Mouse (Mus musculus) heart, postnatal 14 days (tissue): ENCODE measurements at regions not wholly inside any gene's neighbourhood (a gene's known extent, or its start where the extent isn't known, plus 50 kb on each side); places are given as distances from the start of the nearest gene placed in this dataset.

Experiments used
- DNase-seq, 2 experiments: peaks; one replicate each; pipeline ENCODE4 v3.0.0; 2021 to 2022
- intact Hi-C: fragments of 180-260 bp; cut with DNase I; formaldehyde crosslinking; loops from one replicate; pipeline ENCODE4 v1.15.1; 2025

DNA sequence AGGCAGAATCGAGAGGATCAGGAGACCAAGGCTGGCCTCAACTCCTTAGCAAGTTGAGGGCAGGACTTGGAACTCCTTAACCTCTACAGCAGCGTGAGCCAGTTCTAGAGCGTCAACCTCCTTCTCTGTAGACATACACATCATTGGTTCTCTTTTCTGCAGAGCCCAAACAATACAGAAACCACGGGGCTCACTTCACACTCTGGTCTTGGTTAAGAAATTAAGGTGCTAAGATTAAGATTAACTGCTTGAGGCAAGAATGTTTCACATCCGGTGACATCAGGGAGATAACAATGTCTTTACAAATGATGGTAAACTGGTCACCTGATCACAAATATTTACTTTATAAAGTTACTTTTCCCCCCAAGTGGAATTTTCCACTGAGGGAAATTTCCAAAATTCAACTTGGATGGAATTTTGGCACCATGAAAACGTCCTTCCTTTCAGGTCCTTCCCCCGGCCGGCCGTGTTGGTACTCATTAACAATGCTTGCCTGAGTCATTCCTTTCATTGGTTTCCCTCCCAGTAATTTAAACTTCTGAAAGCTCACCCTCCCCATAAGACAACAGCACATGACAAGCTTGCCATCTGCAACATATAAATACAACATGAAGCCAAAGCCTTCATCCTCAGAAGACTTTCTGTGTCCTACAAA is 77.3 kb upstream of the Kdm7a start:
- intact Hi-C loops: no loop called here
- no peak for DNase-seq

- DNase-seq: peak in 1 of 2 experiments; percentile 6
- intact Hi-C loops: no loop called here
These were observed 71.7 kb upstream of the Kdm7a start for GRCm38 (mm10) chr6:39278317-39278716.

DNA sequence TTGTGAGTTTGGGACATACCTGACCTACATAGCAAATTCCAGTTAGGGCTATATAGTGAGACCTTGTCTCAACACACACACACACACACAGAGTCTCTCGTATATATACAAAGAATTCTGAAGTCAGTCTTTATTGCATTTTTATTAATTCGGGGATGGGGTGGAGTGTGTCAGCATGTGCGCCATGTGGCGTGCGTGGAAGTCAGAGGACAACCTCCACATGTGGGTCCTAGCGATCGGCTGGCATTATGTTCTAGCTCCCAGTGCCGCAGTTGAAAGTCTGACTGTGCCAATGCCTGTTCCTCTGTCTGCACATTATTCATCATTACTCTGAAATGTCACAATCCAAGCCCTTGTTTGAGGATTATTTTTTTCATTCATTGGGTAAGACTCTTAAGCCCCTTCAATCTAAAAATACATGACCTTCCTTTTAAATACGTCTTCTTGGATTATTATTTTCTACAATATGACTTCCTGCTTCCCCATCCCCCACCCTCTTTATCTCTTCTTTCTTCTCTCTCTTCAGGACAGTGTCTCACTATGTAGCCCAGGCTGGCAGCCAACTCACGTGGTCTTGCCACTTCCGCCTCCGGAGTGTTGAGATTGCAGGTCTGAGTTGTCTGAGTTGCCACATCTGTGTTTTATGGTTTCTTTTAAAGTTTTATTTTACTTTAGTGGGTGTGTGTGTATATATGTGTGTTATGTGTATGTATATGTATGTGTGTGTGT is 68.3 kb upstream of the Kdm7a start:
- intact Hi-C loops: no loop called here
- DNase-seq: no peak

DNA sequence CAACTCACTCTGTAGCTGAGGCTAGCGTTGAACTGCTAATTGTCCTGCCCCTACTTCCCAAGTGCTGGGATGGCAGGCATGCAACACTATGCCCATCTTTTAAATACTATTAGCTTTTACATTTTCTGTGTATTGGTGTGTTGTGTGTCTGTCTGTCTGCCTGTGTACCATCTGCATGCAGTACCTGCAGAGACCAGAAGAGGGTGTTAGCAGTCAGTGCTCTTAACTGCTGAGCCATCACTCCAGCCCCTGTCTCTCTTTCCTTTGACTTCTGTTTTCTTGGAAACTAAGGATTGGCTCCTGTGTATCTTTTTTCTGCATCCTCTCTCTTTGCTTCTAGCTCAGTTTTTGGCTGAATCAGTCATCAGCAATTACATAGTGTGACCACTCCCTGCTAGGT is 66.8 kb upstream of the Kdm7a start:
- intact Hi-C loops: no loop called here
- no peak for DNase-seq

GRCm38 (mm10) chr6:39270457-39270856 is 63.9 kb upstream of the Kdm7a start:
- intact Hi-C loops: no loop called here
- no peak for DNase-seq

- peak in 1 of 2 experiments; percentile 26 for DNase-seq
- intact Hi-C loops: loop anchor here (5.0 kb wide), 1 partner anchor 73 kb away; no protein-coding TSS in a partner anchor
These were observed 63.1 kb upstream of the Kdm7a start for GRCm38 (mm10) chr6:39269706-39270105.

DNA sequence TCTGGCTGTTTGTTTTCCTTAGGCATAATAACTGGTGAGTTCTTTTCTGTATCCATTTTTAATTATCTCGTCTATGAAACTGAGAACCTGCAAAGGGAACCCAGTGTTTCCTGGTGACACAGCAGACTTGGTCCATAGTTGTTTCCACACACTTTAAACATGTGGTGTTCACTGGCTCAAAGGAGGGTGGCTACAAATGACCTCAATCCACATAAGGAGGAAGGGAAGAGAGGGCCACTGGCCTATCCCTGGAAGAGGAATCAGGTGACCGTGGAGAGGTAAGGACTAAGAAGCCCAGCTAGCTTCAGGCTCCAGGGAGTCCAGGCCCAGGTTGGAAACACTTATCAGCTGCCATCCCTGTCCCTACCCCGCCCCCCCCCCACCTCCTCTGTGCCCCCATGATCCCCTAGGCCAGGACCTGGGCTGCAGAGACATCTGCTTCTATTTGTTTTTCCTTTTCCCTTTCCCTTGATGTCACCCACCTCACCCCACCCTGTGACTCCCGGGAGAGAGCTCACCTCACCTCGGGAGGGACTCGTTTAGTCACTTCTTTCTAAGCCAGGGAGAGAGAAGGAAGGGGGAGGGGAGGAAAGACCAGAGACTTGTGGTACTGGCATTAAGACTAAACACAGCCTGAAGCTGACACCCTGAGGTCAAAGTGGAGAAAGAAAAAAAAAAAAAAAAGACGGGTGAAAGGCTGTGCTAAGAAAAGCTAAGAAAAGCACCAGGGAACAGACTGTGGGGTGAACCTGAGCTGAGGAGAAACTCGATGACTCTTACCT is 62.2 kb upstream of the Kdm7a start:
- intact Hi-C loops: loop anchor here (5.0 kb wide), 1 partner anchor 73 kb away; no protein-coding TSS in a partner anchor
- no peak for DNase-seq

DNA sequence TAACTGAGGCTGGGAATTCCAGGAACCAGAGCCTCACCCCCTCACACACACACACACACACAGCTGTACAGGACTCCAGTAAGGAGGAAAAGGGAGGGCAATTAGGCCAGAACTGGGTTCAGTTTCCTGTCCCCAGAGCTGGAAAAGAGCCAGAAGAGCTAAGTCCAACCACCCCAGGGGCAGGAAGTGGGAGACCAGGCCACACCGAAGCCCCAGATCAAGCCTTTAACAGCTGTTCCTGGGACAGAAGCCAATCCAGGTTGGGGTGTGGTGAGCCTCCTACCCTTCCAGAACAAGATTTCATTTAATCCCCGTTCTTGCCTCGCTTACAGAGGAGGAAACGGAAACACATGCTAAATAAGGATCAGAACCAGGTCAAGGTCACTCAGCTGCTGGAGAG is 58.1 kb upstream of the Kdm7a start:
- DNase-seq: peak; percentile 60 to 61
- intact Hi-C loops: loop anchor here (5.0 kb wide), 1 partner anchor 78 kb away; no protein-coding TSS in a partner anchor

- intact Hi-C loops: no loop called here
- peak; percentile 47 to 67 for DNase-seq
These were observed 57.0 kb upstream of the Kdm7a start for GRCm38 (mm10) chr6:39263615-39264014.

DNA sequence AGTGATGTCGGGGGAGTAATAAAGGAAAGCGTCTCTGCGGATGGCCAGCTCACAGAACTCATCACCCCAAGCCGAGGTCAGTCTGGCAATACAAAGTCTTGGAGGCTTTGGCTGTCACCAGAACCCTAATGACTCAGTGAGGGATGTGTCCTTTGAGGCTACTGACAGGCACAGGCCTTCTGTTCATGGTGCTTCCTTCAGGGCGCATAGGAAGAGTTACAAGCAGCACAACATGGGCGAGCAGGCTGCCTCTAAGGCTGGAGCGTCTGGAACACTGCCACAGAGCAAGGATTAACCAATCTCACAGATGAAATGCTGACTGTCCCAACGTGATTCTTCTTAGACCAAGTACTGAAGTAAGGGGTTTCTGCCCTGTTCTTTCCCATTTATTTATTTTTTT is 55.4 kb upstream of the Kdm7a start:
- DNase-seq: no peak
- intact Hi-C loops: no loop called here

- intact Hi-C loops: no loop called here
- DNase-seq: no peak
These were observed 53.9 kb upstream of the Kdm7a start for GRCm38 (mm10) chr6:39260480-39260879.

- DNase-seq: no peak
- intact Hi-C loops: loop anchor here (5.0 kb wide), 2 partner anchors 52 to 88 kb away; partner anchors contain the start of gene Kdm7a
These were observed 52.5 kb upstream of the Kdm7a start for GRCm38 (mm10) chr6:39259129-39259528.

GRCm38 (mm10) chr6:39258656-39259055 is 52.1 kb upstream of the Kdm7a start:
- intact Hi-C loops: loop anchor here (5.0 kb wide), 2 partner anchors 51 to 89 kb away; partner anchors contain the start of gene Kdm7a
- DNase-seq: no peak

DNA sequence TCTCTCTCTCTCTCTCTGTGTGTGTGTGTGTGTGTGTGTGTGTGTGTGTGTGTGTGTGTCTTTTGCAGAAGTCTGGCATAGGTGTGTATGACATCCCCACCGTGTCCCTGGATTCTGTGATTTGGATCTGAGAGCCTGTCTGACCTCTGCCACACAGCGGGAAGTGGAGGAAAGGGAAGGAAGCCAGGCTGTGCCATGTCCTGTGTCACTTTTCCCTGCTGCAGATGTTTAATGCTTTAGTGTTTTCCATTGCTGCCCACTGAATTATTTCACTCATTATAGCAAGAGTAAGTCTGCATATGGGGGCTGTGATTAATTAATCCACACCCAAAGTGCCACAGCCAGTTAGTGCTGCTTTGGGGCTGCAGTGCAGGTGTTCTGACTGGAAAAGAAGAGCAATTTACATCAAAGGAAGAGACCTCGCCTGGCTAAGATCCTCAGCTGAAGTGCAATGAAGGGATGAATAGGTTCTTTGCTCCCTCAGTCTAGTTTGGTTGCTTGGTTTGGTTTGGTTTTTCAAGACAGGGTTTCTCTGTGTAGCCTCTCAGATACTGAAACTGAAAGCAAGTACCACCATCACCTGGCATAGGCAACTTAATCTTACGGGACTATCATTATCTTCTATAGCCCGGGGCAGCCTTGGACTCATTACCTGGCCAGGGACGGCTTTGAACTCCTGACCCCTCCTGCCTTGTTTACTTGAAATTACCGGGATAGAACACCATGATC is 51.2 kb upstream of the Kdm7a start:
- DNase-seq: no peak
- intact Hi-C loops: loop anchor here (5.0 kb wide), 2 partner anchors 51 to 89 kb away; partner anchors contain the start of gene Kdm7a

GRCm38 (mm10) chr6:39257111-39257571 is 50.6 kb upstream of the Kdm7a start:
- DNase-seq: peak; percentile 45 to 49
- intact Hi-C loops: loop anchor here (5.0 kb wide), 2 partner anchors 50 to 90 kb away; partner anchors contain the start of gene Kdm7a

GRCm38 (mm10) chr6:39256304-39257103 is 49.9 kb upstream of the Kdm7a start:
- peak; percentile 62 to 66 for DNase-seq
- intact Hi-C loops: loop anchor here (5.0 kb wide), 2 partner anchors 49 to 91 kb away; partner anchors contain the start of gene Kdm7a
